Mouse (Mus musculus): Measurements from ENCODE around the gene Iscu. TPM values are rescaled to one million over a fixed set of nuclear protein-coding genes. Genes with fewer than 3 reads are reported as not detected.
"Not testable (repeated sequence)": the region's sequence is repeated elsewhere in the genome, so short reads cannot be mapped to it uniquely, and the experiment has no call there.

Gene Iscu
- polyA plus RNA-seq, 1 experiment from 2014 or later = 202 TPM

GRCm38 (mm10) chr5:113806414-113806813 lies 33.9 kb downstream of the Iscu start:
- DNase-seq (ENCODE audit: low spot score) (no peak), ATAC-seq (replicated peaks; ENCODE audit: low FRiP score, low read depth) (no peak)
- Histone ChIP-seq H3K4me2 (ENCODE audit: low read length) (no peak overlapping the region), H3K4me3 (replicated peaks; ENCODE audit: low read depth, low read length) (no peak overlapping the region), H3K36me3 (ENCODE audit: insufficient read depth, low read length) (no peaks in the 10 kb centered on the region), H3K4me1 (replicated peaks; ENCODE audit: insufficient read depth, low read length) (no peaks in the 10 kb centered on the region), H3K27ac (no peak overlapping the region), H3K27me3 (ENCODE audit: insufficient read depth, low read length) (no peaks in the 10 kb centered on the region), H3K9me3 (replicated peaks; ENCODE audit: low read length) (no peaks in the 10 kb centered on the region), H3K9ac (ENCODE audit: low read depth, low read length) (no peak overlapping the region)
- 12% methylated on average over 10 of the region's 10 CpGs for WGBS
- TF ChIP-seq CTCF (IDR thresholded peaks at IDR 0.05; ENCODE audit: low read depth) = no peak

DNA sequence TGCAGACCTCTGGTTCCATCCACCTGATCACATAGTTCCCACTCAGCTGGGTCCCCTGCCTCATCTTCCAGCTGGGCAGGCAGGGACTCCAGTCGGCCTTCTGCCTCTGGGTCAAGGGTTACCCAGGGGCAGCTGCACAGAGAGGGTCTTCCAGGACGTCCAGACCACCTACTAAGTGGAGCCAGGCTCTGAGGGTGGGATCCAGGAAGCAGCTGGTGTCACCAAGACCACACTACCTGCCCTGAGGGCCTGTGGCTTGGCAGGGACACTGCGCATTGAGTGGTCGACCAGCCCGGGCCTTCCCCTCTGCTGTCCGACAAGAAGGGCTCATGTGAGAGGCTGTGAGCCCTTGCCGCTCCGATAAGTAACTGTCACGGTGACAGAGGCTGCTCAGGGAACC lies 35.2 kb downstream of the Iscu start:
- Histone ChIP-seq H3K9ac (ENCODE audit: low read depth, low read length) (no peak overlapping the region), H3K27me3 (ENCODE audit: insufficient read depth, low read length) (no peaks in the 10 kb centered on the region), H3K36me3 (ENCODE audit: insufficient read depth, low read length) (no peaks in the 10 kb centered on the region), H3K4me1 (replicated peaks; ENCODE audit: insufficient read depth, low read length) (no peaks in the 10 kb centered on the region), H3K27ac (no peak overlapping the region), H3K4me3 (replicated peaks; ENCODE audit: low read depth, low read length) (no peak overlapping the region), H3K9me3 (replicated peaks; ENCODE audit: low read length) (no peaks in the 10 kb centered on the region), H3K4me2 (ENCODE audit: low read length) (no peak overlapping the region)
- no peak for TF ChIP-seq CTCF (IDR thresholded peaks at IDR 0.05; ENCODE audit: low read depth)
- ATAC-seq (replicated peaks; ENCODE audit: low FRiP score, low read depth) (no peak), DNase-seq (ENCODE audit: low spot score) (no peak)
- 56% methylated on average over 9 of the region's 9 CpGs for WGBS

- 67% methylated on average over 2 of the region's 2 CpGs for WGBS
- Histone ChIP-seq H3K27ac (no peak overlapping the region), H3K9ac (ENCODE audit: low read depth, low read length) (no peak overlapping the region), H3K27me3 (ENCODE audit: insufficient read depth, low read length) (no peaks in the 10 kb centered on the region), H3K9me3 (replicated peaks; ENCODE audit: low read length) (no peaks in the 10 kb centered on the region), H3K4me1 (replicated peaks; ENCODE audit: insufficient read depth, low read length) (no peaks in the 10 kb centered on the region), H3K4me3 (replicated peaks; ENCODE audit: low read depth, low read length) (no peak overlapping the region), H3K36me3 (ENCODE audit: insufficient read depth, low read length) (no peaks in the 10 kb centered on the region), H3K4me2 (ENCODE audit: low read length) (no peak overlapping the region)
- ATAC-seq (replicated peaks; ENCODE audit: low FRiP score, low read depth) = no peak
- no peak for TF ChIP-seq CTCF (IDR thresholded peaks at IDR 0.05; ENCODE audit: low read depth)
- peak; percentile 44 for DNase-seq (ENCODE audit: low spot score)
Observed at GRCm38 (mm10) chr5:113808177-113808576, 35.6 kb downstream of the Iscu start.

DNA sequence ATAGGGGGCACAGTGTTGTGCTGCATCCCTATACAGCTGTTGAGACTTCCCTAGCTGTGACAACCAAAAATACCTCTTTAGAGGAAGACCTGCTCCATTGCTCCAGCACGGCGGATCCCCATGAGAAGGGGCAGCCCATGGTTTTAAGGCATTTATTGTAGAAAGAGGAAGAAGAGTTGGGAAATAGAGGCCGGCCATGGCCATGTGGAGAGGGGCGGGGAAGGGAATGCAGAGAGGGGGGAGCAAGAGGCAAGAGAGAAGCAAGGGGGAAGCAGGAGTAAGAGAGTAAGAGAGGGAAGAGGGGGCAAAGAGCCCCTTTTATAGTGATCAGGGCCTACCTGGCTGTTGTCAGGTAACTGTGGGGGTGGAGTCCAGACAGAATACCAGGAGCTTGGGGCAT lies 37.6 kb downstream of the Iscu start:
- ATAC-seq (replicated peaks; ENCODE audit: low FRiP score, low read depth) = no peak
- no peaks in the 10 kb centered on the region for H3K36me3 ChIP-seq (ENCODE audit: insufficient read depth, low read length)
- WGBS = 96% methylated on average over 4 of the region's 4 CpGs

DNA sequence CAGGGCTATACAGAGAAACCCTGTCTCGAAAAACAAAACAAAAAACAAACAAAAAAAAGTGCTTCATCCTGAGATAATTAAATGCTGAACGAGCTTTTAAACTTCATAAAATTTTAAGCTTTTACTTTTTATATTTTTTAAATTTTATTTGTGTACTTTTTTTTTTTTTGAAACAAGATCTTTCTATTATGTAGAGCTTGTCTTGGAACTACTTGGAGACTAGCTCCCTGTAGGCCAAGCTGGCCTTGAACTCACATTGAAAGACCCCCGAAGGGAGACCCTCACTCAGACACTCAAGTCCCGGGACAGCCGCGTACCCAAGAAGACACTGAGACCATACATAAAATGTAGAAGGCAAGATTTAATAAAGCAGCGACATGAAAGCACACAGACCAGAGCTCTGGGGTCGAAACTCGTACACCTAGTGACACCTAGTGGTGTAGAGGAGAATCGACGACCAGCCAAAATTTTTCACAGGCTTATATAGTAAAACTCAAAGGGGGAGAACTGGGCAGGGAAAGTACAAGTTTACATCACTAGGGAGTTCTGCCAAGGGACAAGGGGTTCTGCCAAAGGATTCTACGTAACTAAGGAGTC lies 39.4 kb downstream of the Iscu start:
- not testable (repeated sequence) for H3K9ac ChIP-seq (ENCODE audit: low read depth, low read length); H3K4me3 ChIP-seq (replicated peaks; ENCODE audit: low read depth, low read length); H3K27ac ChIP-seq; H3K9me3 ChIP-seq (replicated peaks; ENCODE audit: low read length); H3K4me1 ChIP-seq (replicated peaks; ENCODE audit: insufficient read depth, low read length); DNase-seq (ENCODE audit: low spot score); H3K27me3 ChIP-seq (ENCODE audit: insufficient read depth, low read length); H3K4me2 ChIP-seq (ENCODE audit: low read length); ATAC-seq (replicated peaks; ENCODE audit: low FRiP score, low read depth); H3K36me3 ChIP-seq (ENCODE audit: insufficient read depth, low read length)
- TF ChIP-seq CTCF (IDR thresholded peaks at IDR 0.05; ENCODE audit: low read depth) = peak; percentile 57
- 21% methylated on average over 11 of the region's 12 CpGs for WGBS

More for the DNA sequence above, 37.6 kb downstream of the Iscu start:
- no peaks in the 10 kb centered on the region for H3K4me1 ChIP-seq (replicated peaks; ENCODE audit: insufficient read depth, low read length)
- DNase-seq (ENCODE audit: low spot score) = no peak
- no peaks in the 10 kb centered on the region for H3K9me3 ChIP-seq (replicated peaks; ENCODE audit: low read length)
- no peak overlapping the region for H3K9ac ChIP-seq (ENCODE audit: low read depth, low read length)
- H3K27me3 ChIP-seq (ENCODE audit: insufficient read depth, low read length) = no peaks in the 10 kb centered on the region
- H3K4me3 ChIP-seq (replicated peaks; ENCODE audit: low read depth, low read length) = no peak overlapping the region
- TF ChIP-seq CTCF (IDR thresholded peaks at IDR 0.05; ENCODE audit: low read depth) = no peak
- no peak overlapping the region for H3K27ac ChIP-seq
- no peak overlapping the region for H3K4me2 ChIP-seq (ENCODE audit: low read length)

DNA sequence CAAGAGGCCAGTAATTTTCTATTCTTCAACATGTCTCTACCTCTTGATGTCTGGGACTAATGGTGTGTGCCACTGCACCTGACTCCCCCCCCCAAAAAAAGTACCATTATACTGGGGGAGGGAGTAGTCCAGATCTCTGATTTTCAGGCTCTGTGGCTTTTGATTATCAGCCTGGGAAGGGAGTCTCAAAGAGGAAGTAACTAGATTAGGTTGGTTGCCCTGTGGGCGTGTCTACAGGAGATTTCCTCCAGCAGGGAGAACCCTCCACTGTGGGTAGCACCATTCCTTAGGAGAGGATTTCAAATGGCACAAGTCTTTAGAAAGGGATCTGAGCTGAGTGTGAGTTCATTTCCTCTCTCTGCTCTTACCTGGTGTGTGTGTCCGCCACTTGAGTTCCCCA lies 40.1 kb downstream of the Iscu start:
- WGBS = 93% methylated on average over 2 of the region's 2 CpGs
- DNase-seq (ENCODE audit: low spot score) (no peak), ATAC-seq (replicated peaks; ENCODE audit: low FRiP score, low read depth) (no peak)
- Histone ChIP-seq H3K27me3 (ENCODE audit: insufficient read depth, low read length) (0 out of 2 replicates have a peak, but pooled peaks cover 3% of the 10 kb centered on the region), H3K36me3 (ENCODE audit: insufficient read depth, low read length) (no peaks in the 10 kb centered on the region), H3K27ac (no peak overlapping the region), H3K9ac (ENCODE audit: low read depth, low read length) (no peak overlapping the region), H3K4me3 (replicated peaks; ENCODE audit: low read depth, low read length) (no peak overlapping the region), H3K9me3 (replicated peaks; ENCODE audit: low read length) (no peaks in the 10 kb centered on the region), H3K4me1 (replicated peaks; ENCODE audit: insufficient read depth, low read length) (no peaks in the 10 kb centered on the region), H3K4me2 (ENCODE audit: low read length) (no peak overlapping the region)
- TF ChIP-seq CTCF (IDR thresholded peaks at IDR 0.05; ENCODE audit: low read depth) = no peak

DNA sequence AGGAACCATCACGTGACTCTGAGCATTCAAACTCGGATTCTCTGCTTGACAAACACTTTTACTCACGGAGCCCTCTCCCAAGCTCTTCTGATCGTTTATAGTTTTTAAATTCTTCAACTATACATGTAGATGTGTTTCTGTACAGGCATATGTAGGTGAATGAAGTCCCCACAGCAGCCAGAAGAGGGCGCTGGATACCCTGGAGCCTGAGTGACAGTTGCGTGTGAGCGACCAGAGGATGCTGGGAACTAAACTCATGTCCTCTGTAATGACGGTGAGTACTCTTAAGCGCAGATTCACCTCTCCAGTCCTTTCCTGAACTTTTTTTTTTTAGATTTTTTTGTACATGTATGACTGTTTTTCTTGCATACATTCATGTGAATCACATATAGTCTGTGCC lies 41.1 kb downstream of the Iscu start:
- no peak overlapping the region for H3K4me3 ChIP-seq (replicated peaks; ENCODE audit: low read depth, low read length)
- H3K4me2 ChIP-seq (ENCODE audit: low read length) = no peak overlapping the region
- no peak overlapping the region for H3K9ac ChIP-seq (ENCODE audit: low read depth, low read length)
- 0 out of 2 replicates have a peak, but pooled peaks cover 3% of the 10 kb centered on the region for H3K27me3 ChIP-seq (ENCODE audit: insufficient read depth, low read length)
- DNase-seq (ENCODE audit: low spot score) (no peak), ATAC-seq (replicated peaks; ENCODE audit: low FRiP score, low read depth) (no peak)
- no peaks in the 10 kb centered on the region for H3K4me1 ChIP-seq (replicated peaks; ENCODE audit: insufficient read depth, low read length)
- no peak overlapping the region for H3K27ac ChIP-seq
- WGBS = 21% methylated on average over 9 of the region's 9 CpGs
- no peaks in the 10 kb centered on the region for H3K36me3 ChIP-seq (ENCODE audit: insufficient read depth, low read length)
- no peaks in the 10 kb centered on the region for H3K9me3 ChIP-seq (replicated peaks; ENCODE audit: low read length)
- TF ChIP-seq CTCF (IDR thresholded peaks at IDR 0.05; ENCODE audit: low read depth) = peak; percentile 50
